Mouse (Mus musculus): Measurements from ENCODE around the gene C77080. TPM values are rescaled to one million over a fixed set of nuclear protein-coding genes. Genes with fewer than 3 reads are reported as not detected.

The C77080 gene
- polyA plus RNA-seq, 1 experiment from 2014 or later: 7.8 TPM

Small RNA genes within 50 kb of the gene (microRNA-seq; reads per million reads assigned to microRNA genes)
- gene Gm22994: not detected

Other genes with a start within 250 kb of the C77080 start
- 6.0 and 7.6 TPM in 2 replicates for gene Rnf19b, start 203.1 kb downstream of the C77080 start, polyA plus RNA-seq (2014; fragmentation: Nextera tagmentation; extraction: Ambion mirVana)
- 8.5 and 10.0 TPM in 2 replicates for gene Tmem54, start 155.9 kb downstream of the C77080 start, polyA plus RNA-seq (2014; fragmentation: Nextera tagmentation; extraction: Ambion mirVana)
- gene Hpca, start 139.4 kb downstream of the C77080 start, polyA plus RNA-seq (2014; fragmentation: Nextera tagmentation; extraction: Ambion mirVana): 0.83 TPM in 2 replicates
- 4.3 and 5.7 TPM in 2 replicates for gene Fndc5, start 124.4 kb downstream of the C77080 start, polyA plus RNA-seq (2014; fragmentation: Nextera tagmentation; extraction: Ambion mirVana)
- gene S100pbp, start 71.7 kb downstream of the C77080 start, polyA plus RNA-seq (2014; fragmentation: Nextera tagmentation; extraction: Ambion mirVana): 17.3 and 28.9 TPM in 2 replicates
- 68.4 and 92.6 TPM in 2 replicates for gene Yars, start 71.6 kb downstream of the C77080 start, polyA plus RNA-seq (2014; fragmentation: Nextera tagmentation; extraction: Ambion mirVana)
- gene Sync, start 26.2 kb upstream of the C77080 start, polyA plus RNA-seq (2014; fragmentation: Nextera tagmentation; extraction: Ambion mirVana): 0.63 and 0.84 TPM in 2 replicates
- gene Rbbp4, start 74.0 kb upstream of the C77080 start, polyA plus RNA-seq (2014; fragmentation: Nextera tagmentation; extraction: Ambion mirVana): 421 and 437 TPM in 2 replicates
- 50.2 and 70.1 TPM in 2 replicates for gene Zbtb8os, start 74.3 kb upstream of the C77080 start, polyA plus RNA-seq (2014; fragmentation: Nextera tagmentation; extraction: Ambion mirVana)
- 7.9 and 13.3 TPM in 2 replicates for gene Zbtb8a, start 116.7 kb upstream of the C77080 start, polyA plus RNA-seq (2014; fragmentation: Nextera tagmentation; extraction: Ambion mirVana)
- 2.3 and 3.1 TPM in 2 replicates for gene Zbtb8b, start 179.4 kb upstream of the C77080 start, polyA plus RNA-seq (2014; fragmentation: Nextera tagmentation; extraction: Ambion mirVana)
- 20.5 and 23.3 TPM in 2 replicates for gene Bsdc1, start 200.2 kb upstream of the C77080 start, polyA plus RNA-seq (2014; fragmentation: Nextera tagmentation; extraction: Ambion mirVana)
- not detected in 2 replicates for gene Tssk3, start 229.6 kb upstream of the C77080 start, polyA plus RNA-seq (2014; fragmentation: Nextera tagmentation; extraction: Ambion mirVana)
- gene Fam229a, start 229.8 kb upstream of the C77080 start, polyA plus RNA-seq (2014; fragmentation: Nextera tagmentation; extraction: Ambion mirVana): 0.39 TPM in 1 of 2 replicates, not detected in the other

All from kidney, embryonic 14.5 days (tissue).